Comparison of ENCODE assay signal across 9 mouse cellular contexts in the genomic region with DNA sequence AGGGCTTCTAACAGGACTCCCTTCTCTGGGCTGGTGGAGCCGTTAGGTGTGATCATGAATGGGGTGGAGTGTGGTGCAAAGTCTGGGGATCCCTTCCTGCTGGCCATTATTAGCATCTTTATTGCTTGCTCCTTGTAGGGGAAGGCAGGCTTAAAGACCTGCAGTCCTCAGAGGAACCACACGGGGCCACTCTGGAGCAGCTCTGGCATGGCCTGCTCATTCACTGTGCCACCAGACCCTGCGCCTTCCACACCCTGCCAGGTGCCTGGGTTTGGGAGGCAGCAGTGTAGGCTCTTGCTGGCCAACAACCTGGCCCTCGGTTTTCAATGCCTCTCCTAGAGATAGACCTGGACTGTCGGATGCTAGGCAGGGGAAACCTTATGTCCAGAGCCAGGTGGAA. TPM values are rescaled to one million over a fixed set of nuclear protein-coding genes. Genes with fewer than 3 reads are reported as not detected.
DNase-seq lines count a peak whose midpoint lies in the region; ATAC-seq and TF ChIP-seq lines count a peak whose summit lies in the region.
"Had no signal": no experiment of that assay in that cellular context is flagged by ENCODE, and none has a peak within 500 bp of the region (broad histone marks: within the 10 kb centered on the region; RNA-seq: fewer than 3 reads in every experiment).

No protein-coding gene starts in this region.

- DNase-seq in spleen, adult 2 months (ENCODE audit: low read depth in 1 of 2, low spot score in 2 of 2), result peak in 1 of 2 experiments; percentile 23
- DNase-seq in spleen, adult 12 weeks (ENCODE audit: low spot score), result no peak
- DNase-seq in embryo, embryonic 11 days, result peak; percentile 89
- peak; percentile 74 for DNase-seq in gastrocnemius, postnatal 25 days
- DNase-seq in left cerebral cortex, postnatal 10 days (ENCODE audit: extremely low spot score in 1 of 2, low spot score in 2 of 2), result peak; percentile 74 to 83

- no peak overlapping the region for H3K27ac ChIP-seq in spleen, adult 2 months (ENCODE audit: insufficient read depth, low read length)
- H3K27ac ChIP-seq in intestine, embryonic 15.5 days, result no peak overlapping the region
- H3K27ac ChIP-seq in midbrain, embryonic 12.5 days (replicated peaks), result no peak overlapping the region
- H3K27ac ChIP-seq in stomach, embryonic 14.5 days (ENCODE audit: low read length), result no peak overlapping the region

- no peak overlapping the region for H3K4me3 ChIP-seq in spleen, adult 2 months (ENCODE audit: extremely low read depth, insufficient read depth, insufficient read length)
- no peak overlapping the region for H3K4me3 ChIP-seq in intestine, embryonic 15.5 days (replicated peaks)
- H3K4me3 ChIP-seq in midbrain, embryonic 12.5 days, result no peak overlapping the region
- no peak overlapping the region for H3K4me3 ChIP-seq in stomach, embryonic 14.5 days (ENCODE audit: low read depth, low read length)

- no peak overlapping the region for H3K4me2 ChIP-seq in intestine, embryonic 15.5 days (replicated peaks)
- H3K4me2 ChIP-seq in midbrain, embryonic 12.5 days (replicated peaks), result no peak overlapping the region
- no peak overlapping the region for H3K4me2 ChIP-seq in stomach, embryonic 14.5 days (replicated peaks; ENCODE audit: low read depth, low read length)

- ATAC-seq in intestine, embryonic 15.5 days, result peak; percentile 81
- ATAC-seq in midbrain, embryonic 12.5 days (ENCODE audit: low FRiP score, low read depth), result peak; percentile 78
- ATAC-seq in stomach, embryonic 14.5 days (ENCODE audit: insufficient number of reproducible peaks, insufficient read depth, low FRiP score, low read depth), result peak; percentile 38; the same call in 1 of the 2 replicates

- intact Hi-C loops in left cerebral cortex, postnatal 10 days (cut with DNase I), result loop anchor here (5.0 kb wide), 2 partner anchors 59 to 129 kb away; no protein-coding TSS in a partner anchor

- H3K4me1 ChIP-seq in spleen, adult 2 months (ENCODE audit: control insufficient read depth, insufficient read depth, insufficient read length), result no peaks in the 10 kb centered on the region
- peaks cover 21% of the 10 kb centered on the region for H3K4me1 ChIP-seq in intestine, embryonic 15.5 days (replicated peaks)
- peaks cover 12% of the 10 kb centered on the region; the same call in 1 of the 2 replicates for H3K4me1 ChIP-seq in midbrain, embryonic 12.5 days
- peaks cover 18% of the 10 kb centered on the region for H3K4me1 ChIP-seq in stomach, embryonic 14.5 days (ENCODE audit: control insufficient read depth, insufficient read depth, low read length)

- no peak for TF ChIP-seq POLR2A in spleen, adult 2 months (IDR thresholded peaks at IDR 0.05; ENCODE audit: low read depth, low read length)

- TF ChIP-seq CTCF in spleen, adult 2 months (IDR thresholded peaks at IDR 0.05; ENCODE audit: extremely low read depth, insufficient read depth, insufficient read length, insufficient replicate concordance), result peak; percentile 54; the same call in 1 of the 2 replicates

- H3K9ac ChIP-seq in intestine, embryonic 15.5 days, result no peak overlapping the region
- H3K9ac ChIP-seq in midbrain, embryonic 12.5 days (replicated peaks), result no peak overlapping the region
- H3K9ac ChIP-seq in stomach, embryonic 14.5 days (replicated peaks; ENCODE audit: low read depth, low read length), result no peak overlapping the region

- no peaks in the 10 kb centered on the region for H3K27me3 ChIP-seq in spleen, adult 2 months (ENCODE audit: control insufficient read depth, insufficient read depth, low read length)
- no peaks in the 10 kb centered on the region for H3K27me3 ChIP-seq in intestine, embryonic 15.5 days (replicated peaks)
- H3K27me3 ChIP-seq in midbrain, embryonic 12.5 days, result no peaks in the 10 kb centered on the region
- H3K27me3 ChIP-seq in stomach, embryonic 14.5 days (ENCODE audit: control insufficient read depth, insufficient read depth, low read length), result no peaks in the 10 kb centered on the region

- whole genome bisulfite sequencing in spleen, adult 2 months, result 6% methylated on average over 5 of the region's 5 CpGs
- whole genome bisulfite sequencing in intestine, embryonic 15.5 days, result 4% methylated on average over 5 of the region's 5 CpGs
- whole genome bisulfite sequencing in midbrain, embryonic 12.5 days, result 3% methylated on average over 5 of the region's 5 CpGs
- 5% methylated on average over 5 of the region's 5 CpGs for WGBS in stomach, embryonic 14.5 days

- H3K36me3 ChIP-seq in spleen, adult 2 months (ENCODE audit: control insufficient read depth, insufficient read depth, low read length), result no peaks in the 10 kb centered on the region
- no peaks in the 10 kb centered on the region for H3K36me3 ChIP-seq in intestine, embryonic 15.5 days
- H3K36me3 ChIP-seq in midbrain, embryonic 12.5 days, result no peaks in the 10 kb centered on the region
- no peaks in the 10 kb centered on the region for H3K36me3 ChIP-seq in stomach, embryonic 14.5 days (ENCODE audit: control insufficient read depth, insufficient read depth, low read length)

- H3K9me3 ChIP-seq in intestine, embryonic 15.5 days, result no peaks in the 10 kb centered on the region
- H3K9me3 ChIP-seq in midbrain, embryonic 12.5 days, result no peaks in the 10 kb centered on the region
- no peaks in the 10 kb centered on the region for H3K9me3 ChIP-seq in stomach, embryonic 14.5 days (ENCODE audit: control insufficient read depth, low read depth, low read length)

RNA-seq across cellular contexts. Expression of a gene that starts 7.0 kb away (rescaled TPM):
- polyA plus RNA-seq in spleen, adult 2 months (2012; rRNA removed), result 9.3 and 10.2 TPM in 2 replicates
- 100 to 1,000 TPM in 1 of 2 experiments, 10 to 100 TPM in 1; 84.7 to 109 TPM for total RNA-seq in gastrocnemius, postnatal 25 days (2021)
- polyA plus RNA-seq in intestine, embryonic 15.5 days (2015; fragmentation: Nextera tagmentation; extraction: Ambion mirVana), result 63.7 and 67.0 TPM in 2 replicates
- 10 to 100 TPM; 60.4 to 64.4 TPM for total RNA-seq in left cerebral cortex, postnatal 10 days (2021)
- polyA plus RNA-seq in midbrain, embryonic 12.5 days (2016; fragmentation: Nextera tagmentation; extraction: Ambion mirVana), result 89.4 and 93.0 TPM in 2 replicates
- 68.6 and 75.8 TPM in 2 replicates for polyA plus RNA-seq in stomach, embryonic 14.5 days (2014; fragmentation: Nextera tagmentation; extraction: Ambion mirVana)
- total RNA-seq: MEL had no signal

RNA-seq across cellular contexts. Expression of a gene that starts 29.6 kb away (rescaled TPM):
- 3.7 and 3.9 TPM in 2 replicates for polyA plus RNA-seq in spleen, adult 2 months (2012; rRNA removed)
- total RNA-seq in gastrocnemius, postnatal 25 days (2021), result under 1 TPM; 0.13 TPM
- polyA plus RNA-seq in intestine, embryonic 15.5 days (2015; fragmentation: Nextera tagmentation; extraction: Ambion mirVana), result 5.3 and 5.4 TPM in 2 replicates
- total RNA-seq in left cerebral cortex, postnatal 10 days (2021), result 100 to 1,000 TPM; 159 to 168 TPM
- 21.8 and 24.1 TPM in 2 replicates for polyA plus RNA-seq in midbrain, embryonic 12.5 days (2016; fragmentation: Nextera tagmentation; extraction: Ambion mirVana)
- 6.5 and 8.7 TPM in 2 replicates for polyA plus RNA-seq in stomach, embryonic 14.5 days (2014; fragmentation: Nextera tagmentation; extraction: Ambion mirVana)
- total RNA-seq: MEL had no signal

RNA-seq across cellular contexts. Expression of a gene that starts 57.7 kb away (rescaled TPM):
- 1.6 and 1.8 TPM in 2 replicates for polyA plus RNA-seq in spleen, adult 2 months (2012; rRNA removed)
- total RNA-seq in gastrocnemius, postnatal 25 days (2021), result under 1 TPM; 0.91 to 0.95 TPM
- polyA plus RNA-seq in intestine, embryonic 15.5 days (2015; fragmentation: Nextera tagmentation; extraction: Ambion mirVana), result 0.55 and 0.69 TPM in 2 replicates
- total RNA-seq in left cerebral cortex, postnatal 10 days (2021), result 1 to 10 TPM; 7.6 to 7.8 TPM
- polyA plus RNA-seq in midbrain, embryonic 12.5 days (2016; fragmentation: Nextera tagmentation; extraction: Ambion mirVana), result 5.0 and 6.2 TPM in 2 replicates
- polyA plus RNA-seq in stomach, embryonic 14.5 days (2014; fragmentation: Nextera tagmentation; extraction: Ambion mirVana), result 0.69 and 0.72 TPM in 2 replicates
- total RNA-seq: MEL had no signal
